36 mouse cellular contexts compared by ENCODE assay signal in genomic region chr19:4140147-4140546, GRCm38 (mm10). TPM values are rescaled to one million over a fixed set of nuclear protein-coding genes. Genes with fewer than 3 reads are reported as not detected.
"Had no signal": no experiment of that assay in that cellular context is flagged by ENCODE, and none has a peak within 500 bp of the region (broad histone marks: within the 10 kb centered on the region; RNA-seq: fewer than 3 reads in every experiment).

No protein-coding gene starts in this region.

- H3K9me3 ChIP-seq: embryonic facial prominence, embryonic 10.5 days; embryonic facial prominence, embryonic 12.5 days; embryonic facial prominence, embryonic 13.5 days; embryonic facial prominence, embryonic 15.5 days; forebrain, embryonic 10.5 days; forebrain, embryonic 12.5 days; forebrain, embryonic 13.5 days; forebrain, embryonic 15.5 days had no signal

- H3K4me1 ChIP-seq: embryonic facial prominence, embryonic 12.5 days; embryonic facial prominence, embryonic 13.5 days; embryonic facial prominence, embryonic 15.5 days; forebrain, embryonic 13.5 days; forebrain, embryonic 15.5 days had no signal

- DNase-seq: cerebellum, adult 8-10 months; cerebellum, adult 9-10 months; cerebellum, adult 9-11 months; cerebellum, postnatal 10 days; cerebellum, postnatal 14 days; cerebellum, postnatal 25 days; cerebellum, postnatal 36 days; embryo, embryonic 11 days; forebrain, postnatal 0 days; gastrocnemius, adult 2 months; gastrocnemius, postnatal 10 days; gastrocnemius, postnatal 14 days; gastrocnemius, postnatal 25 days; gastrocnemius, postnatal 36 days; heart, adult 18-20 months; heart, adult 2 months had no signal

- H3K4me3 ChIP-seq: embryonic facial prominence, embryonic 10.5 days; embryonic facial prominence, embryonic 12.5 days; embryonic facial prominence, embryonic 13.5 days; embryonic facial prominence, embryonic 15.5 days; erythroblast, embryonic 14.5 days; forebrain, embryonic 10.5 days; forebrain, embryonic 12.5 days; forebrain, embryonic 13.5 days; forebrain, embryonic 15.5 days; gastrocnemius, adult 2 months; heart, adult 2 months had no signal

- H3K4me2 ChIP-seq: embryonic facial prominence, embryonic 12.5 days; embryonic facial prominence, embryonic 13.5 days; embryonic facial prominence, embryonic 15.5 days; forebrain, embryonic 12.5 days; forebrain, embryonic 13.5 days; forebrain, embryonic 15.5 days had no signal

- H3K36me3 ChIP-seq: embryonic facial prominence, embryonic 10.5 days; embryonic facial prominence, embryonic 12.5 days; embryonic facial prominence, embryonic 13.5 days; embryonic facial prominence, embryonic 15.5 days; forebrain, embryonic 10.5 days; forebrain, embryonic 12.5 days; forebrain, embryonic 15.5 days had no signal

- H3K9ac ChIP-seq: embryonic facial prominence, embryonic 12.5 days; embryonic facial prominence, embryonic 13.5 days; embryonic facial prominence, embryonic 15.5 days; forebrain, embryonic 12.5 days; forebrain, embryonic 13.5 days; forebrain, embryonic 15.5 days; forebrain, postnatal 0 days had no signal

- ATAC-seq: forebrain, embryonic 13.5 days; forebrain, embryonic 14.5 days; forebrain, embryonic 15.5 days; forebrain, embryonic 16.5 days; forebrain, postnatal 0 days had no signal

- H3K27ac ChIP-seq: embryonic facial prominence, embryonic 10.5 days; embryonic facial prominence, embryonic 12.5 days; embryonic facial prominence, embryonic 13.5 days; embryonic facial prominence, embryonic 15.5 days; forebrain, embryonic 10.5 days; forebrain, embryonic 12.5 days; forebrain, embryonic 13.5 days; forebrain, embryonic 15.5 days; gastrocnemius, adult 2 months; heart, adult 2 months had no signal

- H3K27me3 ChIP-seq: embryonic facial prominence, embryonic 12.5 days; embryonic facial prominence, embryonic 13.5 days; embryonic facial prominence, embryonic 15.5 days; forebrain, embryonic 13.5 days; forebrain, embryonic 15.5 days had no signal

RNA-seq across cellular contexts. Expression of gene Gpr152, which starts 0.6 kb away (rescaled TPM):
- total RNA-seq: common myeloid progenitor, adult 5-6 weeks; gastrocnemius, adult 18-20 months; gastrocnemius, adult 2 months; gastrocnemius, adult 8-10 months; gastrocnemius, postnatal 10 days; gastrocnemius, postnatal 14 days; gastrocnemius, postnatal 25 days; gastrocnemius, postnatal 36 days; gastrocnemius, postnatal 4 days; granulocyte monocyte progenitor cell, adult 5-6 weeks; heart, adult 8-10 months had no signal
- polyA plus RNA-seq: embryonic facial prominence, embryonic 10.5 days; embryonic facial prominence, embryonic 11.5 days; embryonic facial prominence, embryonic 12.5 days; embryonic facial prominence, embryonic 13.5 days; embryonic facial prominence, embryonic 15.5 days; forebrain, embryonic 10.5 days; forebrain, embryonic 11.5 days; forebrain, embryonic 12.5 days; forebrain, embryonic 14.5 days; forebrain, embryonic 15.5 days; forebrain, embryonic 16.5 days; forebrain, postnatal 0 days had no signal

RNA-seq across cellular contexts. Expression of gene Cabp4, which starts 3.7 kb away (rescaled TPM):
- total RNA-seq: common myeloid progenitor, adult 5-6 weeks; forebrain, postnatal 0 days; gastrocnemius, adult 18-20 months; gastrocnemius, adult 2 months; gastrocnemius, adult 8-10 months; gastrocnemius, postnatal 10 days; gastrocnemius, postnatal 25 days; gastrocnemius, postnatal 36 days; gastrocnemius, postnatal 4 days; granulocyte monocyte progenitor cell, adult 5-6 weeks; heart, adult 2 months; heart, adult 8-10 months had no signal
- polyA plus RNA-seq: embryonic facial prominence, embryonic 11.5 days; embryonic facial prominence, embryonic 12.5 days; embryonic facial prominence, embryonic 13.5 days; embryonic facial prominence, embryonic 14.5 days; forebrain, embryonic 10.5 days; forebrain, embryonic 11.5 days had no signal

RNA-seq across cellular contexts. Expression of gene Ptprcap, which starts 13.3 kb away (rescaled TPM):
- total RNA-seq: gastrocnemius, adult 18-20 months had no signal
- polyA plus RNA-seq: embryonic facial prominence, embryonic 10.5 days; forebrain, embryonic 10.5 days; forebrain, embryonic 16.5 days had no signal
